Mouse (Mus musculus) kidney, embryonic 15.5 days (tissue): ENCODE data around the gene Kcnk4. TPM values are rescaled to one million over a fixed set of nuclear protein-coding genes. Genes with fewer than 3 reads are reported as not detected.
"Not testable (repeated sequence)": the region's sequence is repeated elsewhere in the genome, so short reads cannot be mapped to it uniquely, and the experiment has no call there.

Source experiments
- ATAC-seq: fragments of 200-750 bp; cut with Nextera tagmentation; replicated peaks from 2 replicates; pipeline ENCODE4 v1.8.0; 2017; ENCODE audit warnings: moderate TSS enrichment; ENCODE audit not compliant: low FRiP score
- H3K27ac ChIP-seq: fragments of 300-500 bp; sonication (generic); 2 replicates; pipeline ENCODE4 v1.5.1; 2015; ENCODE audit warnings: mild to moderate bottlenecking, inconsistent platforms
- H3K27me3 ChIP-seq: fragments of 300-500 bp; sonication (generic); 2 replicates; pipeline ENCODE4 v1.6.1; 2015; ENCODE audit warnings: inconsistent platforms
- H3K36me3 ChIP-seq: fragments of 300-500 bp; sonication (generic); 2 replicates; pipeline ENCODE4 v1.6.1; 2015; ENCODE audit warnings: inconsistent platforms
- H3K4me1 ChIP-seq: fragments of 300-500 bp; sonication (generic); 2 replicates; pipeline ENCODE4 v1.6.1; 2015; ENCODE audit warnings: inconsistent platforms
- H3K4me2 ChIP-seq: fragments of 300-500 bp; sonication (generic); 2 replicates; pipeline ENCODE4 v1.6.1; 2015; ENCODE audit warnings: moderate library complexity, mild to moderate bottlenecking, inconsistent platforms
- H3K4me3 ChIP-seq: fragments of 300-500 bp; sonication (generic); replicated peaks from 2 replicates; pipeline ENCODE4 v1.5.1; 2015; ENCODE audit warnings: mild to moderate bottlenecking, inconsistent platforms
- H3K9ac ChIP-seq: fragments of 300-500 bp; sonication (generic); 2 replicates; pipeline ENCODE4 v1.6.1; 2015; ENCODE audit warnings: mild to moderate bottlenecking, inconsistent platforms
- H3K9me3 ChIP-seq: fragments of 300-500 bp; sonication (generic); replicated peaks from 2 replicates; pipeline ENCODE4 v1.6.1; 2016; ENCODE audit warnings: inconsistent platforms
- WGBS: fragments of 180-500 bp; shearing (Covaris S2); methylation state at CpG from one replicate; pipeline ENCODE4 v1.1.7; 2015; ENCODE audit warnings: mixed read lengths; 5-methylcytosine and 5-hydroxymethylcytosine counted together
- polyA plus RNA-seq: library from polyadenylated mRNA; unstranded; fragments of >200 nt; fragmentation: Nextera tagmentation; extraction: Ambion mirVana; gene quantifications from 2 replicates; pipeline ENCODE4 v1.2.1, GENCODE M21; 2015

The Kcnk4 gene
- polyA plus RNA-seq, 1 experiment from 2014 or later = 0.45 TPM

GRCm38 (mm10) chr19:6907811-6908540 is 26.3 kb downstream of the Kcnk4 start:
- 66% methylated on average over 7 of the region's 7 CpGs for WGBS
- ATAC-seq = no peak
- Histone ChIP-seq H3K27me3 (no peaks in the 10 kb centered on the region), H3K4me3 (peak overlapping the region; percentile 70), H3K27ac (peak overlapping the region; percentile 99), H3K4me2 (peak overlapping the region; percentile 90), H3K36me3 (peaks cover 55% of the 10 kb centered on the region), H3K4me1 (peaks cover 34% of the 10 kb centered on the region), H3K9me3 (no peaks in the 10 kb centered on the region), H3K9ac (peak overlapping the region; percentile 71)

GRCm38 (mm10) chr19:6907094-6907493 is 27.2 kb downstream of the Kcnk4 start:
- peaks cover 34% of the 10 kb centered on the region for H3K4me1 ChIP-seq
- 87% methylated on average over 8 of the region's 8 CpGs for WGBS
- H3K4me3 ChIP-seq = no peak overlapping the region
- peak overlapping the region; percentile 90; the same call in 1 of the 2 replicates for H3K4me2 ChIP-seq
- no peaks in the 10 kb centered on the region for H3K27me3 ChIP-seq
- no peak overlapping the region for H3K27ac ChIP-seq
- no peak overlapping the region for H3K9ac ChIP-seq
- peaks cover 46% of the 10 kb centered on the region for H3K36me3 ChIP-seq
- H3K9me3 ChIP-seq = no peaks in the 10 kb centered on the region
- ATAC-seq = no peak

DNA sequence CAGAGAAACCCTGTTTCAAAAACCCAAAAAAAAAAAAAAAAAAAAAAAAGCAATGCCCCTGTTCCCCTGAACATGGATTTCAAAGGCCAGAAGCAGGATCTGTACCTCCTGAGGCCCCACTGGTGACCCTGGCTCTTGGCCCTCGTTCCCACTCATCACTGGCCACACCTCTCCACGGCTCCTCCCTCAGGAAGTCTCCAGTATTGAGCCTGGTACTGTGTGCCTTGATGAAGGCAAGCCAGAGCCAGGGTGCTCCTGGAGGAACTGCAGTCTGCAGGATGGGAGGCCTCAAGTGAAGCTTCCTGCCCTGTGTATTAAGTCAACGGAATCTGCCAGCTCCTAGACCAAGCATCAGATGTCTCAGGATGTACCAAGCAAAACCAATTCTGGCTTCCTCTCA is 28.1 kb downstream of the Kcnk4 start:
- ATAC-seq = no peak
- no peak overlapping the region for H3K27ac ChIP-seq
- no peaks in the 10 kb centered on the region for H3K9me3 ChIP-seq
- no peaks in the 10 kb centered on the region for H3K27me3 ChIP-seq
- peaks cover 27% of the 10 kb centered on the region for H3K4me1 ChIP-seq
- H3K36me3 ChIP-seq = peaks cover 37% of the 10 kb centered on the region
- no peak overlapping the region for H3K4me2 ChIP-seq
- no peak overlapping the region for H3K9ac ChIP-seq
- WGBS = 82% methylated on average over 3 of the region's 3 CpGs
- no peak overlapping the region for H3K4me3 ChIP-seq

DNA sequence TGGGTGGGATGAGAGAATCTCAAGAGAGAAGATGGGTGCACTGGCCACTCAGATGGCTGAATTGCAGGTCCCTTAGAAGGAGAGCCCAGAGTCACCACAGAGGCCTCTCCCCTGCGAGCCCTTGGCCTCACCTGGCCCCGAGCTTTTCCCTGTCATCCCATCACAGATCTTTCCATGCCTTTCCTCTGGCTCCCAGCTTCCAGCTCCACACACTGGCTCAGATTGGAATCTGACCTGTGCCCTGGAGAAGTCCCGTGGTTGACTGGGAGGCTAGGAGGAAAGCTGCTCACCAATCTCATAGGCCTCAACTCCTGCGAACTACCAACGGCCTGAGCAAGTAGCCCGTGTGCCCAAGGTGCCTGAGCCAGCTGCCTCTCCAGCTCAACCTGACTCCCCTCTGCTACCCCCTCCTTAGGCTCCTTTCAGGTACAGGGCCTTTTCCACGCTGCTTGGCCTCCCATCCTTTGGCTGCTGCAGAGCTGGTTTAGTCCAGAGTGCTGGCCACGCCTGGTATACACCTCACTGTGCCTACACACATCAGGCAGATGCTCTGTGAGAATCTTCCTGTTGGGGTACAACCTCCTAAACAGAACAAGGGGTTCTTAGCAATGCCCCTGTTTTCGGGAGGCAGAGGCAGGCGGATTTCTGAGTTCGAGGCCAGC is 28.7 kb downstream of the Kcnk4 start:
- H3K36me3 ChIP-seq = peaks cover 34% of the 10 kb centered on the region
- no peak for ATAC-seq
- no peaks in the 10 kb centered on the region for H3K27me3 ChIP-seq
- H3K9ac ChIP-seq = no peak overlapping the region
- no peak overlapping the region for H3K4me3 ChIP-seq
- WGBS = 92% methylated on average over 11 of the region's 11 CpGs
- no peaks in the 10 kb centered on the region for H3K9me3 ChIP-seq
- no peak overlapping the region for H3K27ac ChIP-seq
- H3K4me1 ChIP-seq = peaks cover 23% of the 10 kb centered on the region
- H3K4me2 ChIP-seq = no peak overlapping the region

DNA sequence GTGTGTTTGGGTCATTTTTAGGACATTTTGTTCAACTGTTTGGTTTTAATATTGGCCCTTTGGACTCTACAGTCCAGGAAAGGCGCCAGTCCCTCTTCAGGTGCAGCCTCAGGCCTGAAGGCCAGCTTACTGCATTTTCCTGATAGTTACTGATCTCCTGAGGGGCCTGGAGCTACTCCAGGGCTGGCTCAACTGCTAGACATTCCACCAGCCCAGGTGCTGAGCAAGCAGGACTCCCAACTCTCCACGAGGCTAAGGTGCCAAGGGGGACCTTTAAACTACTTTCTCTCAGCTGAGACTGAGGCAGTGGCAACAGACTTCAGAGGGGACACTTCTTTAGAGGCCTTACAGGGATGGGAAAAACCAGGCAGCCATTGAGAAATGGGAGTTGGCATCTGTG is 29.5 kb downstream of the Kcnk4 start:
- Histone ChIP-seq H3K4me3 (no peak overlapping the region), H3K4me2 (no peak overlapping the region), H3K27ac (no peak overlapping the region), H3K4me1 (peaks cover 23% of the 10 kb centered on the region), H3K9ac (no peak overlapping the region), H3K27me3 (no peaks in the 10 kb centered on the region), H3K36me3 (peaks cover 34% of the 10 kb centered on the region), H3K9me3 (peaks cover 7% of the 10 kb centered on the region; the same call in 1 of the 2 replicates)
- 70% methylated on average over 2 of the region's 2 CpGs for WGBS
- no peak for ATAC-seq

DNA sequence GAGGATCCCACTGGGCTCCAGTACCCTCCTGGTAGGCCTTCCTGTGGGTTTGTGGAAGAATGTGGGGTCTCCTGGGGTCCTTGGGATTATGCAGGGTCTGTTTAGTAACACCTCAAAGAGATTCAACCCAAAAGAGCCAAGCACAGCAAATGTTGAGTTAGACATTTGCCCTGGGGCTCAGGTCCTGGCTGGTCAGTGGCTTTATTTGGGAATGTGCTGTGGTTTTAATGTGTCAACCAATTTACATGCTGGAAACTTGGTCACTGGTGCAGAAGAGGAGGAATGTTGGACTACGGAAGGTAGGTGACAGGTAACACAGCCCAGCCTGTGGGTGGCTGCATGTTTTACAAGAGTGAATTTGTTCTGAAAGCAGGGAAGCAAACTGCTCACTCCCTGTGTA is 31.3 kb downstream of the Kcnk4 start:
- Histone ChIP-seq H3K9ac (no peak overlapping the region), H3K27me3 (no peaks in the 10 kb centered on the region), H3K9me3 (peaks cover 7% of the 10 kb centered on the region; the same call in 1 of the 2 replicates), H3K4me3 (no peak overlapping the region), H3K36me3 (peaks cover 34% of the 10 kb centered on the region), H3K4me2 (no peak overlapping the region), H3K27ac (no peak overlapping the region), H3K4me1 (peaks cover 11% of the 10 kb centered on the region)
- WGBS = 91% methylated on average over 1 of the region's 1 CpGs
- no peak for ATAC-seq

- no peak for ATAC-seq
- H3K27ac ChIP-seq = no peak overlapping the region
- no peak overlapping the region for H3K9ac ChIP-seq
- 83% methylated on average over 4 of the region's 4 CpGs for WGBS
- peaks cover 13% of the 10 kb centered on the region; the same call in 1 of the 2 replicates for H3K9me3 ChIP-seq
- peaks cover 7% of the 10 kb centered on the region for H3K36me3 ChIP-seq
- no peaks in the 10 kb centered on the region for H3K4me1 ChIP-seq
- no peak overlapping the region for H3K4me2 ChIP-seq
- no peaks in the 10 kb centered on the region for H3K27me3 ChIP-seq
- no peak overlapping the region for H3K4me3 ChIP-seq
These were observed 34.7 kb downstream of the Kcnk4 start for GRCm38 (mm10) chr19:6899641-6900040.

DNA sequence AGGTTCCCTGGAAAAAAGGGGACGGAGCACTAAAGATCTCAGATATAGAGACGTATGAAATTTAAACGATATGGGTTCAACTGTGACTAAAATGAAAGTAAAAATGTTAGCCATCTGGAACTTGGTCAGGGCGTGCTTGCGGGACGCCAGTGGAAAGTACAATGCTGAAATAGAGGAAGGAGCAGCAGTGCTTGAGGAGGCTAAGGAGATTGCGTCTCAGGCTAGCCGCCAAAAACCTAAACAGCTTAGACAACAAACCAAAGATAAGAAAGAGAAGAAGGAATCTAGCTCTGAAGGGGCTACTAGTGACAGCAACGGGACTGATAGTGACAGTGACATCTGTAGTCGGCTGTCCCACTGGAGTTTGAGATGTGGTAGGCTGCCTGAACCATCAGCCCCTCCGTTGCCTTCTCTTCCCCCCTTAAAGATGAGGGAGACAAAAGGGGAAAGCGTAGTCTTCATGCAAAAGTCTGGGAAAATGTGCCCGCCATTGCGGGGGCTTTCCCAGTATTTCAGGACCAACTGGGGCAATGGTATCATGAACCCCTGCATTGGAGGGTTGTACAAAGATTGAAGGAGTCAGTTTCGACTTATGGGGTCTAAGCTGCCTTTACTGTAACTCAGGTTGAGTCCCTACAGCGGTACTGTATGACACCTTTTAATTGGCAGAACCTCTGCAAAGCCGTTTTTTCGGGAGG is 38.6 kb downstream of the Kcnk4 start:
- not testable (repeated sequence) for H3K4me1 ChIP-seq, ATAC-seq, H3K4me3 ChIP-seq, H3K36me3 ChIP-seq, H3K4me2 ChIP-seq, H3K9ac ChIP-seq, H3K27me3 ChIP-seq, H3K27ac ChIP-seq
- 91% methylated on average over 18 of the region's 18 CpGs for WGBS
- peaks cover 13% of the 10 kb centered on the region; the same call in 1 of the 2 replicates for H3K9me3 ChIP-seq

GRCm38 (mm10) chr19:6893731-6894451 is 40.4 kb downstream of the Kcnk4 start:
- H3K27me3 ChIP-seq = no peaks in the 10 kb centered on the region
- no peak overlapping the region for H3K4me3 ChIP-seq
- no peaks in the 10 kb centered on the region for H3K36me3 ChIP-seq
- 0 out of 2 replicates have a peak, but pooled peaks cover 4% of the 10 kb centered on the region for H3K4me1 ChIP-seq
- no peak overlapping the region for H3K4me2 ChIP-seq
- H3K9ac ChIP-seq = no peak overlapping the region
- WGBS = 96% methylated on average over 14 of the region's 14 CpGs
- ATAC-seq = no peak
- no peak overlapping the region for H3K27ac ChIP-seq
- 0 out of 2 replicates have a peak, but pooled peaks cover 6% of the 10 kb centered on the region for H3K9me3 ChIP-seq

GRCm38 (mm10) chr19:6892512-6892911 is 41.8 kb downstream of the Kcnk4 start:
- Histone ChIP-seq H3K9me3 (0 out of 2 replicates have a peak, but pooled peaks cover 6% of the 10 kb centered on the region), H3K4me1 (0 out of 2 replicates have a peak, but pooled peaks cover 4% of the 10 kb centered on the region), H3K27ac (no peak overlapping the region), H3K9ac (no peak overlapping the region), H3K4me3 (no peak overlapping the region), H3K36me3 (no peaks in the 10 kb centered on the region), H3K4me2 (peak overlapping the region; percentile 9; the same call in 1 of the 2 replicates), H3K27me3 (no peaks in the 10 kb centered on the region)
- ATAC-seq = no peak
- WGBS = 39% methylated on average over 4 of the region's 4 CpGs

GRCm38 (mm10) chr19:6877965-6878364 is 56.4 kb downstream of the Kcnk4 start:
- Histone ChIP-seq H3K4me1 (no peaks in the 10 kb centered on the region), H3K27ac (no peak overlapping the region), H3K9ac (no peak overlapping the region), H3K9me3 (no peaks in the 10 kb centered on the region; the same call in 1 of the 2 replicates), H3K4me2 (no peak overlapping the region), H3K4me3 (no peak overlapping the region), H3K36me3 (no peaks in the 10 kb centered on the region), H3K27me3 (no peaks in the 10 kb centered on the region)
- no peak for ATAC-seq
- WGBS = 88% methylated on average over 4 of the region's 4 CpGs
